Mouse (Mus musculus) heart, adult 18-20 months (tissue): ENCODE measurements around the gene Myl6b. TPM values are rescaled to one million over a fixed set of nuclear protein-coding genes. Genes with fewer than 3 reads are reported as not detected.

Source experiments
- DNase-seq, 2 experiments: peaks; one replicate each; pipeline ENCODE4 v3.0.0; 2021 to 2022; ENCODE audit warnings: mixed read lengths in 1 of 2
- microRNA-seq, 2 experiments: library from miRNA; unstranded; fragments of <30 nt; microRNA quantifications; one replicate each; pipeline ENCODE4 v1.2.0; 2022
- total RNA-seq, 2 experiments: library from RNA; stranded (reverse); gene quantifications; 2 replicates each; pipeline ENCODE4 v1.2.3; 2021

The Myl6b gene
- total RNA-seq, 2 experiments from 2014 or later = 3.2 to 3.3 TPM

- peak in 1 of 2 experiments; percentile 30 for DNase-seq
Observed at GRCm38 (mm10) chr10:128445407-128445806, 53.1 kb downstream of the Myl6b start.

- DNase-seq = no peak
Observed at GRCm38 (mm10) chr10:128444354-128444753, 54.1 kb downstream of the Myl6b start.

Small RNAs within 50 kb of the gene (microRNA-seq; reads per million reads assigned to microRNA genes)
- gene Mir6916 = 0.27 to 1.1 reads per million in 2 experiments
- gene Mir8105 = 1.5 to 1.6 reads per million in 2 experiments

Other genes starting within 250 kb of the Myl6b start
- gene Apon, start 244.6 kb downstream of the Myl6b start, total RNA-seq = not detected
- gene Apof, start 230.0 kb downstream of the Myl6b start, total RNA-seq = not detected
- 10 to 100 TPM in 1 of 2 experiments, 1 to 10 TPM in 1; 8.3 to 11.3 TPM for gene Stat2, start 228.1 kb downstream of the Myl6b start, total RNA-seq
- not detected for gene Il23a, start 199.9 kb downstream of the Myl6b start, total RNA-seq
- 1 to 10 TPM; 4.5 to 6.0 TPM for gene Pan2, start 195.3 kb downstream of the Myl6b start, total RNA-seq
- gene Cnpy2, start 176.2 kb downstream of the Myl6b start, total RNA-seq = 10 to 100 TPM; 62.2 to 66.6 TPM
- gene Cs, start 161.0 kb downstream of the Myl6b start, total RNA-seq = 1,000 to 10,000 TPM; 1,006 to 1,090 TPM
- gene Coq10a, start 129.7 kb downstream of the Myl6b start, total RNA-seq = 100 to 1,000 TPM; 365 to 392 TPM
- gene Ankrd52, start 121.6 kb downstream of the Myl6b start, total RNA-seq = 10 to 100 TPM; 38.1 to 40.3 TPM
- not detected for gene Slc39a5, start 97.5 kb downstream of the Myl6b start, total RNA-seq
- 10 to 100 TPM; 41.0 to 42.8 TPM for gene Nabp2, start 87.2 kb downstream of the Myl6b start, total RNA-seq
- gene Rnf41, start 87.0 kb downstream of the Myl6b start, total RNA-seq = 10 to 100 TPM; 16.6 to 17.2 TPM
- gene Smarcc2, start 39.4 kb downstream of the Myl6b start, total RNA-seq = 10 to 100 TPM; 75.4 to 75.8 TPM
- gene Myl6, start 4.5 kb downstream of the Myl6b start, total RNA-seq = 100 to 1,000 TPM; 253 to 273 TPM
- 10 to 100 TPM; 15.9 to 19.9 TPM for gene Esyt1, start 27.2 kb upstream of the Myl6b start, total RNA-seq
- 1 to 10 TPM; 7.7 to 8.2 TPM for gene Zc3h10, start 49.1 kb upstream of the Myl6b start, total RNA-seq
- gene Rpl41, start 50.6 kb upstream of the Myl6b start, total RNA-seq = 1,000 to 10,000 TPM; 1,490 to 1,551 TPM
- 10 to 100 TPM; 43.1 to 46.0 TPM for gene Pa2g4, start 67.3 kb upstream of the Myl6b start, total RNA-seq
- 1 to 10 TPM; 6.4 to 8.6 TPM for gene Erbb3, start 91.0 kb upstream of the Myl6b start, total RNA-seq
- 100 to 1,000 TPM; 257 to 282 TPM for gene Rps26, start 128.1 kb upstream of the Myl6b start, total RNA-seq
- gene Ikzf4, start 147.3 kb upstream of the Myl6b start, total RNA-seq = 1 to 10 TPM; 1.7 to 1.8 TPM
- gene Suox, start 175.4 kb upstream of the Myl6b start, total RNA-seq = 10 to 100 TPM; 22.3 to 28.2 TPM
- 10 to 100 TPM; 76.5 to 84.4 TPM for gene Rab5b, start 197.6 kb upstream of the Myl6b start, total RNA-seq
- 1 to 10 TPM in 1 of 2 experiments, under 1 TPM in 1; 0.65 to 1.1 TPM for gene Pmel, start 205.5 kb upstream of the Myl6b start, total RNA-seq
- 1 to 10 TPM; 8.2 to 9.1 TPM for gene Cdk2, start 206.3 kb upstream of the Myl6b start, total RNA-seq
- gene Dgka, start 246.2 kb upstream of the Myl6b start, total RNA-seq = 10 to 100 TPM; 11.5 to 16.1 TPM
- gene Pym1, start 249.2 kb upstream of the Myl6b start, total RNA-seq = 10 to 100 TPM in 1 of 2 experiments, 1 to 10 TPM in 1; 10.0 to 10.1 TPM